Mouse (Mus musculus): ENCODE measurements at regions not wholly inside any gene's neighbourhood (a gene's known extent, or its start where the extent isn't known, plus 50 kb on each side); places are given as distances from the start of the nearest gene placed in this dataset.

DNA sequence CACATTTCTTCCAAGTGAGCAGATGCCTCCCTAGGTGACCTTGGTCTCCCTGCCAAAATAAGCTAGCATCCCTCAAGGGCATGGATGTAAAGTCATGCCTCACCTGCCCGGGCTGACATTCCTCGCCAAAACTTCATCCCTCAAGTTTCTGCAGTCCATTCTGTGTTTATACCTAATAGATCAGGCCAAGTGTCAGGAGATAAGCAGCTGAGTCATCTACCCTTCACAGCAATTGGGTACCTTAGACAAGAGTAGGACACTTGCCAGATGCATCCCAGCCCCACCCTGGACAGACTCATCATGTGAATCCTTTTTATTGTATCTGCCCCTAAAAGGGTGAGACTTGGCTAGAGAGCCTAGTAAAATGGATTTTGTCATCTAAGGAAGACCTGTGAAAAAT lies 204.1 kb upstream of the Gm21897 start:
- no peak for TF ChIP-seq POLR2A (IDR thresholded peaks at IDR 0.05; ENCODE audit: low read depth, low read length)
- TF ChIP-seq CTCF (conservative IDR thresholded peaks at IDR 0.05; ENCODE audit: insufficient read depth, insufficient read length, low read depth, low read length): no peak
